Mouse (Mus musculus) T-helper 17 cell (primary cell): Measurements from ENCODE around the gene Defa21.
"Not testable (repeated sequence)": the region's sequence is repeated elsewhere in the genome, so short reads cannot be mapped to it uniquely, and the experiment has no call there.

Experiments
- in situ Hi-C, 2 experiments: fragments of 300-600 bp; cut with MboI, MseI; formaldehyde crosslinking; loops; 1 replicate in 1 of 2; 2 replicates in 1 of 2; pipeline ENCODE4 v1.15.1; 2025; ENCODE audit warnings: high pct_unique_total_duplicates in 2 of 2

Defa21 gene

GRCm38 (mm10) chr8:21025245-21025644 lies at the start of gene Defa21:
TSS of gene Defa21 (plus strand) at chr8:21025545.
- in situ Hi-C loops = not testable (repeated sequence)

GRCm38 (mm10) chr8:20979846-20980245 lies 45.5 kb upstream of the Defa21 start:
- in situ Hi-C loops = no loop called here

GRCm38 (mm10) chr8:20994042-20994441 lies 31.3 kb upstream of the Defa21 start:
- in situ Hi-C loops = not testable (repeated sequence)

- in situ Hi-C loops = no loop called here
Observed at GRCm38 (mm10) chr8:20996776-20997175, 28.6 kb upstream of the Defa21 start.

GRCm38 (mm10) chr8:20997291-20997690 lies 28.1 kb upstream of the Defa21 start:
- in situ Hi-C loops = no loop called here

- in situ Hi-C loops = no loop called here
Observed at GRCm38 (mm10) chr8:21001171-21001570, 24.2 kb upstream of the Defa21 start.

- in situ Hi-C loops = no loop called here
Observed at GRCm38 (mm10) chr8:21006801-21007200, 18.5 kb upstream of the Defa21 start.

- in situ Hi-C loops = not testable (repeated sequence)
Observed at GRCm38 (mm10) chr8:21008578-21008977, 16.8 kb upstream of the Defa21 start.

GRCm38 (mm10) chr8:21010548-21010947 lies 14.8 kb upstream of the Defa21 start:
- in situ Hi-C loops = loop anchor here (10.0 kb wide), 2 partner anchors 154 to 944 kb away; partner anchors contain the start of genes Defa22 (in 2 of the 2) and Fam90a1a (in 1 of the 2)

GRCm38 (mm10) chr8:21054747-21055146 lies 29.4 kb downstream of the Defa21 start, which contains the start of gene Defa23:
TSS of gene Defa23 (plus strand) at chr8:21055047.
- in situ Hi-C loops = not testable (repeated sequence)

- in situ Hi-C loops = not testable (repeated sequence)
Observed at GRCm38 (mm10) chr8:21064738-21065137, 39.4 kb downstream of the Defa21 start, which contains the start of gene Defa35. TSS of gene Defa35 (plus strand) at chr8:21065038.
